Comparison of ENCODE assay signal across 10 mouse cellular contexts in genomic region chr5:67821987-67822401, GRCm38 (mm10). TPM values are rescaled to one million over a fixed set of nuclear protein-coding genes. Genes with fewer than 3 reads are reported as not detected.
DNase-seq lines count a peak whose midpoint lies in the region; ATAC-seq lines count a peak whose summit lies in the region.
"Had no signal": no experiment of that assay in that cellular context is flagged by ENCODE, and none has a peak within 500 bp of the region (broad histone marks: within the 10 kb centered on the region; RNA-seq: fewer than 3 reads in every experiment).

No protein-coding gene starts in this region.

- H3K9ac ChIP-seq in forebrain, embryonic 12.5 days, result no peak overlapping the region
- no peak overlapping the region for H3K9ac ChIP-seq in midbrain, embryonic 14.5 days (replicated peaks; ENCODE audit: low read length)
- H3K9ac ChIP-seq: forebrain, postnatal 0 days had no signal

- peak; percentile 15 for DNase-seq in gastrocnemius, postnatal 25 days
- DNase-seq in gastrocnemius, postnatal 14 days, result no peak
- DNase-seq in T-cell, adult 2 months (ENCODE audit: low spot score), result peak; percentile 28
- no peak for DNase-seq in cerebellum, adult 18-20 months
- no peak for DNase-seq in midbrain, embryonic 14.5 days
- DNase-seq: forebrain, postnatal 0 days had no signal

- no peak overlapping the region for H3K4me2 ChIP-seq in forebrain, embryonic 12.5 days
- no peak overlapping the region for H3K4me2 ChIP-seq in midbrain, embryonic 14.5 days (ENCODE audit: low read length)

- intact Hi-C loops in gastrocnemius, postnatal 14 days (cut with DNase I; ENCODE audit: low total_unique reads), result no loop called here

- H3K4me3 ChIP-seq in forebrain, embryonic 12.5 days (replicated peaks), result no peak overlapping the region
- no peak overlapping the region for H3K4me3 ChIP-seq in midbrain, embryonic 14.5 days (replicated peaks; ENCODE audit: low read depth, low read length)

- H3K9me3 ChIP-seq in forebrain, embryonic 12.5 days, result no peaks in the 10 kb centered on the region
- H3K9me3 ChIP-seq in midbrain, embryonic 14.5 days (ENCODE audit: control insufficient read depth, low read length), result no peaks in the 10 kb centered on the region

- ATAC-seq in inflammation-experienced regulatory T-cells, adult 6 months, result peak; percentile 36
- ATAC-seq in megakaryocyte progenitor cell, adult 5-6 weeks (replicated peaks; ENCODE audit: poor library complexity), result peak; percentile 79
- ATAC-seq in forebrain, embryonic 12.5 days (ENCODE audit: low FRiP score), result no peak
- ATAC-seq in midbrain, embryonic 14.5 days (ENCODE audit: low FRiP score, low TSS enrichment), result no peak
- ATAC-seq: forebrain, postnatal 0 days had no signal

- no peaks in the 10 kb centered on the region for H3K4me1 ChIP-seq in forebrain, embryonic 12.5 days
- peaks cover 4% of the 10 kb centered on the region; the same call in 1 of the 2 replicates for H3K4me1 ChIP-seq in midbrain, embryonic 14.5 days (ENCODE audit: control insufficient read depth, insufficient read depth, low read length)

- no peaks in the 10 kb centered on the region for H3K27me3 ChIP-seq in forebrain, embryonic 12.5 days
- H3K27me3 ChIP-seq in midbrain, embryonic 14.5 days (ENCODE audit: control insufficient read depth, insufficient read depth, low read length), result no peaks in the 10 kb centered on the region

- H3K36me3 ChIP-seq in forebrain, embryonic 12.5 days (replicated peaks), result no peaks in the 10 kb centered on the region
- no peaks in the 10 kb centered on the region for H3K36me3 ChIP-seq in midbrain, embryonic 14.5 days (ENCODE audit: control insufficient read depth, insufficient read depth, low read length)

- no peak overlapping the region for H3K27ac ChIP-seq in forebrain, embryonic 12.5 days
- H3K27ac ChIP-seq in midbrain, embryonic 14.5 days (replicated peaks; ENCODE audit: low read depth, low read length), result no peak overlapping the region

- 92% methylated on average over 8 of the region's 8 CpGs for WGBS in forebrain, embryonic 12.5 days
- WGBS in midbrain, embryonic 14.5 days, result 90% methylated on average over 8 of the region's 8 CpGs

RNA-seq across cellular contexts. Expression of gene Atp8a1, which starts 25.2 kb away (rescaled TPM):
- total RNA-seq in gastrocnemius, postnatal 25 days (2021), result 10 to 100 TPM; 39.3 to 44.9 TPM
- total RNA-seq in gastrocnemius, postnatal 14 days (2021), result 10 to 100 TPM; 14.2 to 14.4 TPM
- polyA plus RNA-seq in inflammation-experienced regulatory T-cells, adult 6 months (2017; shearing (Covaris generic)), result 10 to 100 TPM in 2 of 3 experiments, 1 to 10 TPM in 1; 5.0 to 12.7 (median 12.0) TPM
- 47.8 and 66.9 TPM in 2 replicates for total RNA-seq in megakaryocyte progenitor cell, adult 5-6 weeks (2015)
- total RNA-seq in megakaryocyte progenitor cell, adult 5-6 weeks (2017), result 32.0 and 37.8 TPM in 2 replicates
- polyA plus RNA-seq in forebrain, embryonic 12.5 days (2016; fragmentation: Nextera tagmentation; extraction: Ambion mirVana), result 25.2 and 28.1 TPM in 2 replicates
- 42.0 and 54.7 TPM in 2 replicates for polyA plus RNA-seq in midbrain, embryonic 14.5 days (2014; fragmentation: Nextera tagmentation; extraction: Ambion mirVana)
- polyA plus RNA-seq: C2C12 had no signal

Comparison
In these comparisons a context has a peak if more than half of its experiments do, and no peak if none do; other contexts are left out.
1. DNase-seq: peak in gastrocnemius, postnatal 25 days (single experiment) and T-cell, adult 2 months (single experiment); none in gastrocnemius, postnatal 14 days (single experiment), cerebellum, adult 18-20 months (0 of 2) and midbrain, embryonic 14.5 days (single experiment).
2. ATAC-seq: peak in inflammation-experienced regulatory T-cells, adult 6 months (single experiment) and megakaryocyte progenitor cell, adult 5-6 weeks (single experiment); none in forebrain, embryonic 12.5 days (single experiment) and midbrain, embryonic 14.5 days (single experiment).